Mouse (Mus musculus) spleen, adult 2 months (tissue): Measurements from ENCODE around the gene Top1.

Source experiments
- CTCF ChIP-seq: fragments of 200-500 bp; IDR thresholded peaks from 2 replicates; pipeline ENCODE4 v1.5.1; 2011; ENCODE audit warnings: mild to moderate bottlenecking, inconsistent platforms; ENCODE audit not compliant: insufficient read depth, insufficient read length, insufficient replicate concordance; ENCODE audit errors: extremely low read depth
- POLR2A ChIP-seq: fragments of 200-500 bp; IDR thresholded peaks from 2 replicates; pipeline ENCODE4 v1.6.1; 2011; ENCODE audit warnings: low read depth, low read length, inconsistent platforms

GRCm38 (mm10) chr2:160627207-160628025, 18.3 kb upstream of the Top1 start:
- TF ChIP-seq CTCF (no peak), POLR2A (no peak)
